ENCODE assay signal across 7 mouse cellular contexts in the genomic region with DNA sequence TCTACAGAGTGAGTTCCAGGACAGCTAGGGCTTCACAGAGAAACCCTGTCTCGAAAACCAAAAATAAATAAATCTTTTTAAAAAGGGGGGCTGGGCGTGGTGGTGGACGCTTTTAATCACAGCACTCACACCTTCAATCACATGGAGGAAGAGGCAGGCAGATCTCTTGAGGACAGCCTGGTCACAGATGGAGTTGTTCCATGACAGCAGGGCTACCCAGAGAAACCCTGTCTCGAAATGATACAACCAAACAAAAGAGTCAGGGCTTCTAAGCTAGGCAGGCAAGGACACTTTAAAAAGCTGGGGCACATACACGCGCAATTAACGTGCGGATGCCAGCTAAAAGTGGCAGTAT. TPM values are rescaled to one million over a fixed set of nuclear protein-coding genes. Genes with fewer than 3 reads are reported as not detected.
A peak's percentile ranks its signal among the peaks of the same experiment; 100 is the strongest.
DNase-seq lines count a peak whose midpoint lies in the region; ATAC-seq lines count a peak whose summit lies in the region.

No protein-coding gene starts in this region.

- WGBS in lung, embryonic 15.5 days = 15% methylated on average over 8 of the region's 8 CpGs
- WGBS in limb, embryonic 13.5 days = 18% methylated on average over 8 of the region's 8 CpGs
- 17% methylated on average over 8 of the region's 8 CpGs for WGBS in stomach, embryonic 14.5 days

- no peak overlapping the region for H3K27ac ChIP-seq in lung, embryonic 15.5 days
- H3K27ac ChIP-seq in limb, embryonic 13.5 days = no peak overlapping the region
- no peak overlapping the region for H3K27ac ChIP-seq in stomach, embryonic 14.5 days (ENCODE audit: low read length)

- H3K9ac ChIP-seq in lung, embryonic 15.5 days = no peak overlapping the region
- H3K9ac ChIP-seq in limb, embryonic 13.5 days = no peak overlapping the region
- H3K9ac ChIP-seq in stomach, embryonic 14.5 days (replicated peaks; ENCODE audit: low read depth, low read length) = no peak overlapping the region; the same call in 1 of the 2 replicates

- H3K9me3 ChIP-seq in lung, embryonic 15.5 days = no peaks in the 10 kb centered on the region
- H3K9me3 ChIP-seq in limb, embryonic 13.5 days = no peaks in the 10 kb centered on the region
- no peaks in the 10 kb centered on the region for H3K9me3 ChIP-seq in stomach, embryonic 14.5 days (ENCODE audit: control insufficient read depth, low read depth, low read length)

- no peaks in the 10 kb centered on the region for H3K27me3 ChIP-seq in lung, embryonic 15.5 days
- no peaks in the 10 kb centered on the region for H3K27me3 ChIP-seq in limb, embryonic 13.5 days
- H3K27me3 ChIP-seq in stomach, embryonic 14.5 days (ENCODE audit: control insufficient read depth, insufficient read depth, low read length) = no peaks in the 10 kb centered on the region

- H3K4me3 ChIP-seq in lung, embryonic 15.5 days = peak overlapping the region; percentile 75
- peak overlapping the region; percentile 88 for H3K4me3 ChIP-seq in limb, embryonic 13.5 days
- peak overlapping the region; percentile 89; the same call in 1 of the 2 replicates for H3K4me3 ChIP-seq in stomach, embryonic 14.5 days (ENCODE audit: low read depth, low read length)

- ATAC-seq in lung, embryonic 15.5 days (ENCODE audit: borderline replicate concordance, extremely low read depth, low FRiP score, low TSS enrichment) = no peak
- ATAC-seq in erythroid progenitor cell, adult 5-6 weeks (replicated peaks; ENCODE audit: low FRiP score, poor library complexity, severe bottlenecking) = peak; percentile 45
- peak; percentile 24; the same call in 1 of the 2 replicates for ATAC-seq in limb, embryonic 13.5 days (ENCODE audit: low FRiP score, low read depth)
- no peak for ATAC-seq in stomach, embryonic 14.5 days (ENCODE audit: insufficient number of reproducible peaks, insufficient read depth, low FRiP score, low read depth)

- no peak for DNase-seq in lung, adult 18-20 months
- DNase-seq in thymus, postnatal 14 days = no peak
- DNase-seq in left cerebral cortex, adult 9 months (ENCODE audit: low spot score in 2 of 2) = no peak

- H3K4me2 ChIP-seq in lung, embryonic 15.5 days = peak overlapping the region; percentile 49
- H3K4me2 ChIP-seq in limb, embryonic 13.5 days (replicated peaks) = peak overlapping the region; percentile 93
- peak overlapping the region; percentile 35 for H3K4me2 ChIP-seq in stomach, embryonic 14.5 days (replicated peaks; ENCODE audit: low read depth, low read length)

- H3K36me3 ChIP-seq in lung, embryonic 15.5 days = peaks cover 5% of the 10 kb centered on the region
- peaks cover 7% of the 10 kb centered on the region for H3K36me3 ChIP-seq in limb, embryonic 13.5 days
- H3K36me3 ChIP-seq in stomach, embryonic 14.5 days (ENCODE audit: control insufficient read depth, insufficient read depth, low read length) = peaks cover under 1% of the 10 kb centered on the region; the same call in 1 of the 2 replicates

- peaks cover 17% of the 10 kb centered on the region for H3K4me1 ChIP-seq in lung, embryonic 15.5 days
- peaks cover 20% of the 10 kb centered on the region for H3K4me1 ChIP-seq in limb, embryonic 13.5 days
- H3K4me1 ChIP-seq in stomach, embryonic 14.5 days (ENCODE audit: control insufficient read depth, insufficient read depth, low read length) = peaks cover 6% of the 10 kb centered on the region; the same call in 1 of the 2 replicates

RNA-seq across cellular contexts. Expression of a gene that starts 0.3 kb away (rescaled TPM):
- 186 and 187 TPM in 2 replicates for polyA plus RNA-seq in lung, embryonic 15.5 days (2015; fragmentation: Nextera tagmentation; extraction: Ambion mirVana)
- total RNA-seq in erythroid progenitor cell, adult 5-6 weeks (2015; ENCODE audit: low replicate concordance) = 86.5 and 90.1 TPM in 2 replicates
- total RNA-seq in erythroid progenitor cell, adult 5-6 weeks (2017; ENCODE audit: low replicate concordance) = 47.4 and 93.2 TPM in 2 replicates
- 138 and 143 TPM in 2 replicates for polyA plus RNA-seq in limb, embryonic 13.5 days (2015; fragmentation: Nextera tagmentation; extraction: Ambion mirVana)
- 141 and 147 TPM in 2 replicates for polyA plus RNA-seq in stomach, embryonic 14.5 days (2014; fragmentation: Nextera tagmentation; extraction: Ambion mirVana)

RNA-seq across cellular contexts. Expression of a gene that starts 15.7 kb away (rescaled TPM):
- 35.4 and 38.0 TPM in 2 replicates for polyA plus RNA-seq in lung, embryonic 15.5 days (2015; fragmentation: Nextera tagmentation; extraction: Ambion mirVana)
- 12.6 and 25.9 TPM in 2 replicates for total RNA-seq in erythroid progenitor cell, adult 5-6 weeks (2015; ENCODE audit: low replicate concordance)
- 9.2 and 11.0 TPM in 2 replicates for total RNA-seq in erythroid progenitor cell, adult 5-6 weeks (2017; ENCODE audit: low replicate concordance)
- polyA plus RNA-seq in limb, embryonic 13.5 days (2015; fragmentation: Nextera tagmentation; extraction: Ambion mirVana) = 28.7 and 29.8 TPM in 2 replicates
- 30.1 and 30.7 TPM in 2 replicates for polyA plus RNA-seq in stomach, embryonic 14.5 days (2014; fragmentation: Nextera tagmentation; extraction: Ambion mirVana)

RNA-seq across cellular contexts. Expression of a gene that starts 26.5 kb away (rescaled TPM):
- polyA plus RNA-seq in lung, embryonic 15.5 days (2015; fragmentation: Nextera tagmentation; extraction: Ambion mirVana) = 56.7 and 64.0 TPM in 2 replicates
- total RNA-seq in erythroid progenitor cell, adult 5-6 weeks (2015; ENCODE audit: low replicate concordance) = 34.8 and 54.8 TPM in 2 replicates
- 28.8 and 29.0 TPM in 2 replicates for total RNA-seq in erythroid progenitor cell, adult 5-6 weeks (2017; ENCODE audit: low replicate concordance)
- polyA plus RNA-seq in limb, embryonic 13.5 days (2015; fragmentation: Nextera tagmentation; extraction: Ambion mirVana) = 35.8 and 39.8 TPM in 2 replicates
- polyA plus RNA-seq in stomach, embryonic 14.5 days (2014; fragmentation: Nextera tagmentation; extraction: Ambion mirVana) = 39.2 and 40.7 TPM in 2 replicates

RNA-seq across cellular contexts. Expression of a gene that starts 48.2 kb away (rescaled TPM):
- polyA plus RNA-seq in lung, embryonic 15.5 days (2015; fragmentation: Nextera tagmentation; extraction: Ambion mirVana) = 1.2 and 1.4 TPM in 2 replicates
- not detected in 2 replicates for total RNA-seq in erythroid progenitor cell, adult 5-6 weeks (2015; ENCODE audit: low replicate concordance)
- 0.13 TPM in 1 of 2 replicates, not detected in the other for total RNA-seq in erythroid progenitor cell, adult 5-6 weeks (2017; ENCODE audit: low replicate concordance)
- 0.89 and 1.2 TPM in 2 replicates for polyA plus RNA-seq in limb, embryonic 13.5 days (2015; fragmentation: Nextera tagmentation; extraction: Ambion mirVana)
- polyA plus RNA-seq in stomach, embryonic 14.5 days (2014; fragmentation: Nextera tagmentation; extraction: Ambion mirVana) = 3.1 and 5.4 TPM in 2 replicates

Comparison
In these comparisons a context has a peak if more than half of its experiments do, and no peak if none do; other contexts are left out.
1. ATAC-seq: peak in erythroid progenitor cell, adult 5-6 weeks (single experiment) and limb, embryonic 13.5 days (single experiment); none in lung, embryonic 15.5 days (single experiment) and stomach, embryonic 14.5 days (single experiment).
2. H3K4me2 ChIP-seq: peak in every context shown above with its lines; median percentile 93 in limb, embryonic 13.5 days; 49 in lung, embryonic 15.5 days; 35 in stomach, embryonic 14.5 days.
3. Peak in every context shown above with its lines, with median percentiles within 50 percentile points of each other: H3K4me3 ChIP-seq.